Mouse (Mus musculus) liver (tissue): ENCODE data around the gene Kif26a.
A peak's percentile ranks its signal among the peaks of the same experiment; 100 is the strongest.

Experiments
- DNase-seq: peaks from one replicate; pipeline ENCODE4 v3.0.0-alpha.2; 2020; ENCODE audit warnings: mixed read lengths

Kif26a gene

GRCm38 (mm10) chr12:112130957-112131356 is 15.1 kb upstream of the Kif26a start:
- no peak for DNase-seq

DNA sequence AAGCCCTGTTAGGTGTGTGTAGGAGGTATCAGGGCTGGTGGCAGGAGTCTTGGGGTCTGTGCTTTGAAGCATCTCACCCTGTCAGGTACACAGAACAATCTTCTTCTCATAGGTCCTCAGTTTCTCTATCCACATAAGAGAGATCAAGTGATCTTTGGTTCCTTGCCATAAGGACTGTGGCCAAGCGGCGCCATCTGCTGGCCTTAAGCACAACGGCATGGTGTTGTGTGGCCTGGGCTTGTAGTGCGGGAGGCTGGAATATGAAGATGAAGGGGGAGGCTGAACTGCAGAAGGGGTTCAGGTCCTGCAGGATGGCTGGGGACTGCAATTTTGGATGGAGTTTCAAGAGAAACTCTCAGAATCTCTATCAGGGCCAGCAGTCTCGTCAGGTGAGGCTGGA is 5.8 kb upstream of the Kif26a start:
- no peak for DNase-seq

GRCm38 (mm10) chr12:112140745-112141144 is 5.3 kb upstream of the Kif26a start:
- no peak for DNase-seq

- DNase-seq = peak; percentile 54
Observed at GRCm38 (mm10) chr12:112141300-112141699, 4.7 kb upstream of the Kif26a start.

DNA sequence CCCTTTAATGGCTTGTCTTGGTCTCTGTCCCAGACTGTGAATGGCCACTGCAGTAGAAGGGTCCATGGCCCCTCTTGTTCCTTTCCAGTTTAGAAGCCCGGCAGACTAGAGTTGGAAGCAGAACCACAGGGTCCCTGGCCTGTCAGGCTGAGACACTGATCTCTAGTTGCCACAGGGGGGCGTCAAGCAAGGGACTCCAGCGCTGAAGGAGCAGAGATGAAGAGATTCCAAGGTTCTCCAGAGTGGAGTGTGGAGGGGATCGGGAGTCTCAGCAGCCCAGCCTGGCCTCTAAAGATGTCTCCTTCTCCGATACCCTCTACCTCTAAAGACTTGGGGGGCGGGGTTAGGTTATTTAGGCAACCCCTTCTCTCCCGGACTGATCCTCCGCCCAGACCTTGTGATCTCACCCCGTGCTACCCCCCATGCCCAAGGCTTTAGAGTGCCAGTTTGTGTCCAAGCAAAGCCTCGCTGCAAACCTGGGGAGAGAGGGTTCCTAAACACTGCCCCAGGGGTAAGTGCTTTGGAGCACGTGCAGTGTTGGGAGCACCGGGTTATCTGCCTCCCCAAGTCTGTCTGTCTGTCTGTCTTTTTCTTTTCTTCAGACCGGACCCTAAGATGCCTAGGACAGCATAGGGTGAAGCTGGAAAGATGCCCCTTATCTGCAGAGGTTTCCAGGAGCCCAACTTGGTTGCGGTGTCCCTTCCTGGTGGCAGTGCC is 2.7 kb upstream of the Kif26a start:
- no peak for DNase-seq

- DNase-seq = no peak
Observed at GRCm38 (mm10) chr12:112143833-112144201, 2.2 kb upstream of the Kif26a start.

DNA sequence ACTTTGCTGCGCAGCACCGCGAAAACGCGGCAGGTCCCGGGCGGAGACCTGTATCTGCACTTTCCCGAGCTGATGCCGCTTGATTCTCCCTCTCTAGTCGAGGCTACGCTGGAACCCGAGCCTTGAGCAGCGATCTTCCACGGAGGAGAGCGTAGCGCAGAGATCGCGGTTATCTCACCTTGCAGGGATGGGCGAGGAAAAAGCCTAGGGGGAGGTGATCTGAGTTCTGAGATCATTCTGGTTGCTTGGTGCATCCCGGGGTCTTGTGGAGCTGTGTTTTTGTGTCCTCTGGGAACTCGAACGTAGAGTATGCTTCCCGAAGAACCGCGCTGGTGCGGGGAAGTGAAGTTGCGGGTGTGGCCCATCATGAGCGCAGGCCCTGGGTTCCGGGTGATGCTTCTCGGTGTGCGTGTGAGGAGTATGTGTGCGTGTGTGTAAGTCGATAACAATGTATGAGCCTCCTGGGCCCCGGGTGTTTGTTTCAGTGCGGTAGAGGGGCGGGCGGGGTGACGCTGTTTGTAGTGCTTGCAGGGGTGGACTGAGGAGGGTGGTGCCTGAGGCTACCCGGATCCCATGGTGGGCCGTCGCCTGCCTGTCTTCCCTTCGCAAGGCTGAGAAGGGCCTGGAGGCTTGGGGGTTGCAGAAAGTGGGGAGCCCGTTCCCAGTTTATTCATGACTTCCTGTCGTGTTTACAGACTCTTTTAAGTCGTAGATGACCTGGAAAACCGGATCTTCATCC is 1.5 kb upstream of the Kif26a start:
- DNase-seq = no peak

DNA sequence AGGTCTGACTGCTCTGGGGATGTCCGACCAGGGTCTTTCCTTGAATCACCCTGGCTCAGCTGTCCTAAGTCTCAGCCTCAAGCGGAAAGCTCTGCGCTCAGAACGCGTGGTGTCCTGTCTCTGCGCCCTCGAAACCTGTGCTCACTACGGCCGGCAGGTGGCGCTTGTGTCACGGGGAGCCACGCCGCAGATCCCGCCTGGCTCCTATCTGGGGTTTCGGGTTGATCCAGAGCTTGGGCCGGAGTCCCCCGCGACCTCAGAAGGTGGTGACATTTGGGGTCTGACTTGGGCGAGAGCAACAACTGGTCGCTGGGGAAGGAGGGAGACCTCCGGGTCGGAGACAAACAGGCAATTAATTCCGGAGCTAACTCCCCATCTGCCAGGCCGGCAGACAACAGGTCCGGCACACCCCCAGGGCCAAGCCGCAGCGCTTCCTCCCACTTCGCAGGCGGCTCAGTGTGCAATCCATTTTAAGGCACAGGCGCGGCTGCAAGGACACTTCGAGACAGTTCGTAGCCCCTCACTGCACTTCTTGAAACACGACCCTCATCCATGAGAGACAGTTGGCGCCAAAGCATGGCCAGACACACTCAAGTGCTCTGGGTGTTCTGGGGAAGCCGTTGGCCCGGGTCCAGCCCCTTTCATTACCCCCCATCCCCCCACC is 665 bp upstream of the Kif26a start:
- peak; percentile 75 for DNase-seq

DNA sequence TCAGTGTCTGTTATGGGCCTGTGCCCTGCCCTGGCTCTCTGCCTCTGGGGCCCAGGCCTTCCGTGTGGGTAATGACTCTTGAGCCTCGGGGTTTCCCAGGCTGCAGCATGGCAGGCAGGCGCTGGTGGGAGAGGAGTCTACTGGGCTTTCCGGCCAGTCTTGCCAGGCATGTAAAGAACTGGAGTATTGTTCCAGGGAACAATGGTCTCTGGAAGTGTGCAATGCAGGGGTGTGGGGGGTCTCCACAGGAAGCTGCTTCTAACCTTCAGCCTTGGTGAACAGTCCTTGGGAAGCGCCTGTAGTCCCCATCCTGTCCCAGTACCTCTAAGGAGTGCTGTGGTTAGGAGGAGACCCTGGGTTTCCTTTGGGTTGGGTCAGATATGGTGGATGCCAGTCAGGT is 1.4 kb downstream of the Kif26a start:
- no peak for DNase-seq

- no peak for DNase-seq
Observed at GRCm38 (mm10) chr12:112150011-112150410, 4.0 kb downstream of the Kif26a start.

GRCm38 (mm10) chr12:112151244-112151979 is 5.4 kb downstream of the Kif26a start:
- DNase-seq = peak; percentile 42

- DNase-seq = no peak
Observed at GRCm38 (mm10) chr12:112151980-112152362, 6.0 kb downstream of the Kif26a start.

- no peak for DNase-seq
Observed at GRCm38 (mm10) chr12:112153597-112153996, 7.6 kb downstream of the Kif26a start.

DNA sequence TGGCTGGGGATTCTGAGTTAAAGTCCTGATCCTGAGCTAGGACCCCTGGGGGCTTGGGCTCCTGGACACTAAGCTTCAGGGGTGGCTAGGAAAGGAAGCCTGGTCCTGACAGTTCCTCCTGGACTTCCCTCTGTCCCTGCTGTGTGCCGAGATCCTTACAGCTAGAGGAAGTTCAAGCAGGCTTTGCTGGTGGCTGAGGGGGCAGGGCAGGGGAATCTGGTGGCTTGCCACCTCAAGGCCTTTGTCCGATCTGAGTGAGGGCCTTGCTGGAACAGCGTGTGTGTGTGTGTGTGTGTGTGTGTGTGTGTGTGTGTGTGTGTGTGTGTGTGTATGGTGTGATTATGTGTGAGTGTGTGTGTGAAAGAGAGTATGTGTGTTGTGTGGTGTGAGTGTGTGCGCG is 8.5 kb downstream of the Kif26a start:
- no peak for DNase-seq

- no peak for DNase-seq
Observed at GRCm38 (mm10) chr12:112155218-112156051, 9.4 kb downstream of the Kif26a start.

DNA sequence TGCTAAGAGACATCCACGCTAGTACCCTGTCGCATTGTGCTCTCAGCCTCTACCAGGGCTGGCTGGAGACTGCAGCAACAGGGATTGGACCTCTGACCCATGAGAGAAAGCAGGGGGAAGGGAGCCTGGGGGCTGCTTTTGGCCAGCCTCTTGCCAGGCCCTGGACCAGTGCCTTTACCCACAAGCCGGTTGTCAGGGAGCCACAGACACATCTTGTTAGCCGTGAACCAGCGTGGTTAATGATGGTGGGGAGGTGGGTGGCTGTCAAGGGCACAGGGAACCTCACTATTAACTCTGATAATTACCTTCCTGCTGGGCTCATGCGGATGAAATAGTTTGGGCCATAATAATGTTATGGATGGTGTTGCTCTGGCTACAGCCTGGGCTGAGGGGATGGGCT is 10.8 kb downstream of the Kif26a start:
- DNase-seq = no peak

DNA sequence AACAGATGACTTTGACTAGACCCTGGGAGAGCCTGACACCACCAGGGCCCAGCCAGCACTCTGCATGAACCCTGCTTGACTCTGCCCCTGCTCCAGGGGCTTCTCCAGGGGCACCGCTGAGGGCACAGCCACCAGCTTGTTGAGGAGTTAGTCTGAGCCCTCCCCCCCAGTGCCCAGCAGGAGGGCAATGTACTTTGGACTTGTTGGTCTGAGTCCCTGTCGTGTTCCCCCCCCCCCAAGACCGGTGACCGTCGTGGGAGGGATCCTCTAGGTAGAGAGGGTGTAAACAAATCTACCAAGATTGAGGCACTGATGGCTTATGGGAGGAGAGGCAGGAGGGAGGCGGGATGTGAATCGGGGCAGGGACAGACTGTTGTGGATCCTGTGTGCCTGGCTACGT is 12.2 kb downstream of the Kif26a start:
- no peak for DNase-seq

- DNase-seq = no peak
Observed at GRCm38 (mm10) chr12:112158784-112159183, 12.8 kb downstream of the Kif26a start.

DNA sequence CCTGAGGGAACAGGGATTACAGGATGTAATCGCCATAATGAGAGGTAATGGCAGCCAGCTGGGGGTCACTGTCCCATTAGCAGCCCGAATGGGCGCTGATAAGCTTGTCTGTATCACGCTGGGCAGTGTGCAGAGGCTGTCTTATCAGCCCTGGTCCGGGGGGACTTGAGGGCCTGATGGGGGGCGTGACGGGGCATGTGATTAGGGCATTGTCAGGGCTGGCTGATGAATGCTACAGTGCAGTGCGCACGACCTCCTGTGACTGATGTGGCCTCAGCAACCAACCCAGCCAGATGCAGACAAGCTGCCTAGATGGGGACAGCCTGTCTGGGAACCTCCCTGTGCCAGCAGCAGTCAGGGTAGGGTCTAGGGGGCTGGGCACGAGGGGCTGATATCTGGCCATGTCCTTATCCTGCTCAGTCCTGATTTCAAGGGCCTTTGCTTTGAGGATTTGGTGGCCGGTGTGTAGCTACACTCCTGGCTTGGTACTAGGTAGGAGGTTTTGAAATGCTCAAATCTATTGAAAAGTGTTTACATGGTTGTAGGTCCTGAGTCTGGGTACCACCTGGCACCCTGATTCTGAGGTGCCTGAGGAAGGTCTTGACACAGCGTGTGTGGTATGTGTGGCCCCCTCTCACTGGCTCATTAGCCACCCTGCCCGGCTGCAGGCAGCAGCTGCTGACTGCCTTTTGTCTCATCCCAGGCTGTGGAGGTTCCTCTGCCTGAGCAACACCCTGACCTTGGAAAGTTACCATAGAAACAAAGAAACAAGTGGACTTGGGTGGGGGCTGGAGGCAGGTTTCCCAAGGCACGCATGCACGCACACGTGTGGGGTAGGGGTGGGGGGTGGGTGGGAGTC is 18.2 kb downstream of the Kif26a start:
- no peak for DNase-seq

GRCm38 (mm10) chr12:112164840-112165219 is 18.8 kb downstream of the Kif26a start:
- DNase-seq = no peak

- no peak for DNase-seq
Observed at GRCm38 (mm10) chr12:112169240-112169639, 23.2 kb downstream of the Kif26a start.
